Mouse (Mus musculus) urinary bladder, adult 2 months (tissue): Measurements from ENCODE around the gene Wwox. TPM values are rescaled to one million over a fixed set of nuclear protein-coding genes. Genes with fewer than 3 reads are reported as not detected.
"Not testable (repeated sequence)": the region's sequence is repeated elsewhere in the genome, so short reads cannot be mapped to it uniquely, and the experiment has no call there.

Source experiments
- DNase-seq: peaks from one replicate; pipeline ENCODE4 v3.0.0; 2022; ENCODE audit warnings: low spot score
- polyA plus RNA-seq: library from polyadenylated mRNA; depleted of rRNA; stranded (reverse); fragments of >200 nt; gene quantifications from 2 replicates; pipeline ENCODE4 v1.2.3, GENCODE M21; 2012

Wwox gene
- polyA plus RNA-seq, 1 experiment, result 7.9 TPM

GRCm38 (mm10) chr8:114801428-114802134, 362.1 kb downstream of the Wwox start:
- no peak for DNase-seq

GRCm38 (mm10) chr8:114803113-114803512, 363.7 kb downstream of the Wwox start:
- no peak for DNase-seq

GRCm38 (mm10) chr8:114806826-114807420, 367.5 kb downstream of the Wwox start:
- DNase-seq, result no peak

GRCm38 (mm10) chr8:114807676-114808426, 368.4 kb downstream of the Wwox start:
- no peak for DNase-seq

GRCm38 (mm10) chr8:114810470-114810869, 371.0 kb downstream of the Wwox start:
- DNase-seq, result no peak

- no peak for DNase-seq
Measured at GRCm38 (mm10) chr8:114813830-114814229, 374.4 kb downstream of the Wwox start.

- no peak for DNase-seq
Measured at GRCm38 (mm10) chr8:114814769-114815736, 375.6 kb downstream of the Wwox start.

- no peak for DNase-seq
Measured at GRCm38 (mm10) chr8:114816343-114816742, 376.9 kb downstream of the Wwox start.

- DNase-seq, result no peak
Measured at GRCm38 (mm10) chr8:114816949-114817348, 377.5 kb downstream of the Wwox start.

GRCm38 (mm10) chr8:114821543-114821942, 382.1 kb downstream of the Wwox start:
- DNase-seq, result peak; percentile 24

GRCm38 (mm10) chr8:114825460-114825859, 386.0 kb downstream of the Wwox start:
- no peak for DNase-seq

GRCm38 (mm10) chr8:114826991-114827390, 387.5 kb downstream of the Wwox start:
- no peak for DNase-seq

- DNase-seq, result not testable (repeated sequence)
Measured at GRCm38 (mm10) chr8:114827810-114828209, 388.4 kb downstream of the Wwox start.

GRCm38 (mm10) chr8:114831595-114831994, 392.1 kb downstream of the Wwox start:
- no peak for DNase-seq

GRCm38 (mm10) chr8:114832251-114832774, 392.9 kb downstream of the Wwox start:
- no peak for DNase-seq

GRCm38 (mm10) chr8:114834730-114835129, 395.3 kb downstream of the Wwox start:
- no peak for DNase-seq

GRCm38 (mm10) chr8:114839998-114840397, 400.5 kb downstream of the Wwox start:
- no peak for DNase-seq

- no peak for DNase-seq
Measured at GRCm38 (mm10) chr8:114847666-114848065, 408.2 kb downstream of the Wwox start.

GRCm38 (mm10) chr8:114849461-114849860, 410.0 kb downstream of the Wwox start:
- DNase-seq, result no peak

- no peak for DNase-seq
Measured at GRCm38 (mm10) chr8:114850014-114850870, 410.8 kb downstream of the Wwox start.
